Mouse (Mus musculus): ENCODE results near the gene Shisa8.

DNA sequence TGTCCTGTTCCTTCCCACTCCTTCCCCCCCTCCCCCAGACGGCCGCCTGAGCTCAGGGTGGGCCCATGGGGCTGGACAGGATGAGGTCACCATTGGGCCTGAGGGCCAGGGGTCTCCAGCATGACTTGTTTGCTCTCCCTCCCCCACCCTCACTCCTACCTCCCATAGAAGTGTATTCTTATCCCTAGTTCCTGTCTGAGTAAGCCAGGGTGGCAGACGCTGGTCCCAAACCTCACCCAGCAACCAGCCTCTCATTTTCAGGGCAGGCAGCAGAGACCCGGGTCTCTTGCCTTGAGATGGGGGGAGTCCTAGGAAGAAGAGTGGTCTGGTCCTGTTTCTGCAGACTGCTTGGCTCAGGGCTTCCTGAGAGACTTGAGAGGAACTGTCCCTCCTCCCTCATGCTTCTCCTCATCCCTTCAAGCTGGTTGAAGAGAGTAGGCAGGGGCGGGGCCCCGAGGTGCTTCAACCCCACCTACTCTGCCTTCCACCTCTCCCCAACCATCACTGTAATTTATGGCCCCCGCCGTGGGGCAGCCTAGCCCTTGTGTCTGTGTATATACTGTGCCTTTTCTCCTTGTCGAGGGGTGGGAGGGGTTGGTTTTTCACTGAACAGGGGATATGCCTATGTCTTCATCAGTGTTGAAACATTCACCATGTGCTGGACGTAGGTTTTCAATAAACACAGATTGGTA lies 7.8 kb downstream of the Shisa8 start:
- TF ChIP-seq CTCF (IDR thresholded peaks at IDR 0.05; ENCODE audit: low read depth) (no peak), EP300 (IDR thresholded peaks at IDR 0.05; ENCODE audit: low read depth) (no peak)

Measured in heart, postnatal 0 days (tissue).